Mouse (Mus musculus) urinary bladder, postnatal 14 days (tissue): ENCODE measurements around the gene Pwp2.

Experiments used
- DNase-seq: peaks from one replicate; pipeline ENCODE4 v3.0.0; 2021; ENCODE audit warnings: low spot score

Gene Pwp2

DNA sequence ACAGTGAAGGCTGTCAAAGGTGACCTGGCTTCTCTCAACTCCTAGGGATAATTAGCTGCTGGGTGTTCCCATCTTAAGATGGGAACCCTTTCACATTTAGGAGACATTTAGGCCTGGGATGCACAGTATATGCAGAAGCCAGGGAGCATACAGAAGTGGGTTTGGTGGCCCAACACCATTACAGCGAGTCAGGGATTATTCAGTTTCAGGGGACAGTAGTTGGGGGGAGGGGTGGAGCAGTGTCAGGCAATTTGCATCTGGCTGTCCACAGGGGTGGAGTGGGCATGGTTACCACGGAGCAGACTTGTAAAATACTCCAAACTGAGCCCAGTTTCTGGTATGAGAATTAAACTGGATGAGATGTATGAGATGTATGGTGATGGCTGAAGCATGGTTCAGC lies 14.5 kb downstream of the Pwp2 start:
- DNase-seq = no peak

DNA sequence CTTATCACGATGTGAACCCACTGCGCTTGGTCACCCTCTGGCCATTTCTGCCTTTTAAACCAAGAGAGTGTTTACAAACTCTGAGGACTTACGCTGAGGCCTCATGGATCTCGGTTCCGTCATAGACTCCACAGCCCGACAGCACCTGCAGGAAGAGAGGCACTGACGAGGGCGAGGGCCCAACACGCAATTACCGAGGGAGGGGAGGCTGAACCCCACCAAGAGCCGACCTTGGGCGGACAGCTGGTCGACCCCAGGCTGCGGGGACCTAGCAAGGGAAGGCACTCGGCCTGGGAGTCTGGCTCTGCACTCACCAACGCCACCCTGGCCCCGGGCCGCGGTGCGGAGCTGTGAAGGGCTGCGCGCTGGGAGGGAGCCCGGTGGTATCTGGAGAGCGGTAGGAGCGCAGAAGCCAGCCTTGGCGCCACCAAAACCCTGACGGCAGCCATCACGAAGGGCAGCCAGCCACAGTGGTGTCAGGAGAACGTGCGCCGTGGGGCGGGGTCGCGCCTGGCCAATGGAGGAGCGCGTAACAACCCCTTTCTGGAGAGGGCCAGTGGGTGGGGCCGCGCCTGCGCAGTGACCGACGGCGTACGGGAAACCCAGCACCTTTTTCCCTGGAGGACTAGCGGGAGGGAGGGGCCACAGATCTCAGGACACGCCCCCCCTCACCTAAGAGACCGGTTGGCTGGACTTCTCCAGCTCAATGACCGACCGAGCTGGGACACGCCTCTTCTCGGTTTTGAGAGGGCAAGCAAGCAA lies 15.5 kb downstream of the Pwp2 start, which contains the start of gene D10Jhu81e:
Gene D10Jhu81e (minus strand): TSS at position 502 of the 762 bp plus-strand sequence.
- DNase-seq = peak; percentile 100

DNA sequence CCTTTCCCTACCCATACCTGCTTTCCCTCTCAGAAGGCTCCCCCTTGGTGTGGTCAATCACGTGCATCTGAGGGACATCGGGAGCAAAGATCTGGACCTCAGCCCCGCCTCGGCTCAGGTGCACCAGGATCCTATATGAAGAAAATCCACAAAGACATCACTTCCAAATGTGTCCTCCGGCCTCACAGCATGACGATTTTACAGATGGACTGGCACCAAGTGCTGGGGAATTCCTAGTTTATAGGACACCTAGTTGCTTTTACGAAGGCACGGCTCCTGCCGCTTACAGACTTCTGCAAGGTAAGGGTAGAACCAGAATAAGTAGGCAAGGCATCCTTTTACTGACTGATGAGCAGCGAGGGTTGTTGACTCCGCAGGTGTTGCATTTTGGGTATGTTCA lies 16.2 kb downstream of the Pwp2 start:
- no peak for DNase-seq

DNA sequence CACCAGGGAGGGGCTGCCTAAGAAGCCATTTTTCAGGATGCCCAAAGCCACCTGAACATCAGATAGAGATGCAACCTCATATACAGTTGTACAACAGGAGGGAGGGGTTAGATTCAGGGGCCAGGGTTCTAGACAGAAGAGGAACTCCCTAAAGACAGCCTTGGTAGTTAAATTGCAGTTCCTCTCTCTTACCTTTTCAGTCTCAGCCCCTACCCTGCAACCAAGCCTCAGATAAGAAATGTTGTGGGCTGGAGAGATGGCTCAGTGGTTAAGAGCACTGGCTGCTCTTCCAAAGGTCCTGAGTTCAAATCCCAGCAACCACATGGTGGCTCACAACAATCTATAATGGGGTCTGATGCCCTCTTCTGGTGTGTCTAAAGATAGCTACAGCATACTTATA lies 17.2 kb downstream of the Pwp2 start:
- no peak for DNase-seq

DNA sequence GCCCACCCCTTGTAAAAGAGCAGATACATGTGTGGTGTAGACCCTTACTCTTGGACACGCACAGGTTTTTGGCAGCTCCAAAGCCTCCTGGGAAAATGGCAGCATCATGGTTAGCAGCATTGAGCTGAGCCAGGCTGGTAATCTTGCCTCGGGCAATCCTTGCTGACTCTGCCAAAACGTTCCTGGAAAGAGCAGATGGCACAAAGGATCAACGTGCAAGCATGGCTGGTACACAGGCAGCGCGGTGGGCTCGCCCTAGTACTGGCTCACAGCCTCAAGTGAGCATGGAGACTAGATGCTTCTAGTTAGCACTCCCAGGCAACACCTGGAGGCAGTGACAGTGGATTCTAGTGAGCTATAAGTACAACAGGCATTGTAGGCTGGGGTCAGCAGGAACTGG lies 17.6 kb downstream of the Pwp2 start:
- no peak for DNase-seq

DNA sequence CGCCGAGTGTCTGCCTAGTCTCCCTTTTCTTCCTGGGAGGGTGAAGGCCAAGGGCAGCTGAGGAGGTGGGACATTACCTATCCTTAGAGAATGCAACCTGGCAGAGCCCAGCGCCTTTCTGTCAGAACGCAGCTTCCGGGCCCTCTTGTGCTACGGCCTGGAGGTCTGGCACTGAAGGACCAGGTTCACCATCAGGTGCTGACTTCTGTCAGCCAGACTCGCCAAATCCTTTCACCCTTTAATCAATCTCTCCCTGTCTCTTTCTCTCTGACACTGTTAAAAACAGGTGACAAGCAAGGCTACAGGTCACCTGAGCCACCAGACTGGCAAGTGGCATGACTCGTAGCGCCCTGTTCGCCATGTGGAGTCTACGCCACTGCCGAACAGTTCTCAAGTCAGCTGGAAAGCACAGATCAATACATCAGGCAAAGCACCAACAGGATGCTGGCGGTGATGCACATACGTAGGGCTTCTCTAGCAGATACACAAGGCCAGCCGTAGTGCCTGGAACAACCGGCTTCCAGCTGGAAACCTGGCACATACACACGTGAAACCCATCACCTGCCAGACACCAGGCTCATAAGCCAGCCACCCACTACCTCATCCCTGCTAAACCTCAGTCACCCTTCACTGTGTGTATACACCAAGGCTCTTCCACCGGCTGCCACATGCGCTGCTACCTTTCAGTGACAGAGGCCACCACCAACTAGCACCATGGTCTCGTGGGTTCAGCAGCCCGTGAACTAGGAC lies 19.5 kb downstream of the Pwp2 start:
- no peak for DNase-seq

DNA sequence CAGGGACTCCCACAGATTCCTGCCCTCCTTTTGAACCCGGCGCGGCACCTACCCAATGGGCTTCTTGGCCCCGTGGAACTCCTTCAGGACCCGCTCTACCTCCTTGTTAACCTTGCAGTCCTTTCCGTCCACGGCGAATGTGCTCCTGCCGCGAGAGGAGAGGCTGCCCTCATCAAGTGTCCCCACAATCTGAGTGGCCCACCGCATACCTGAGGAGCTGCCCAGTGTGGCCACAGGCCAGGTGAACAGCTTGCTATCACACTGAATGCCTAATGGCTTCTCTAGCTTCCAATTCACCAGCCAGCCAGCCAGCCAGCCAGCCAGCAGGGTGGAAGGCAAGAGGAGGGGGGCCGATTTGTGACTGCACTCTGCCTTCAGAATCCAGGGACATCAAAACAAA lies 20.2 kb downstream of the Pwp2 start:
- DNase-seq = no peak

DNA sequence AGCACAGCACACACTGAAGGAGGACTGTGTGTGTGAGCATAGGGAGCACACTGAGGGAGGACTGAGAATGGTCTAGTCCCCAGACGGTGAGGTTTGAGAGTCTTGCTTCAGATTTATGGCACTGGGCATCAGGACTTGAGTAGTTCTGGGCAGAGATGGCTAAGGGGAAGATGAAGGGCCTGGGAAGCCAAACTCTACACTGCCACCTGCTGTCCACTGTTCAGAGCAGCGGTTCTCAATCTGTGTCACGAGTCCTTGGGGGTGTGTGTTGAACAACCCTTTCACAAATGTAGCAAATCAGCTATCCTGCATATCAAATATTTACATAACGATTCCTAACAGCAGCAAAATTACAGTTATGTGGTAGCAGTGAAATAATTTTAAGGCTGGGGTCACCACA lies 21.0 kb downstream of the Pwp2 start:
- DNase-seq = peak; percentile 73

DNA sequence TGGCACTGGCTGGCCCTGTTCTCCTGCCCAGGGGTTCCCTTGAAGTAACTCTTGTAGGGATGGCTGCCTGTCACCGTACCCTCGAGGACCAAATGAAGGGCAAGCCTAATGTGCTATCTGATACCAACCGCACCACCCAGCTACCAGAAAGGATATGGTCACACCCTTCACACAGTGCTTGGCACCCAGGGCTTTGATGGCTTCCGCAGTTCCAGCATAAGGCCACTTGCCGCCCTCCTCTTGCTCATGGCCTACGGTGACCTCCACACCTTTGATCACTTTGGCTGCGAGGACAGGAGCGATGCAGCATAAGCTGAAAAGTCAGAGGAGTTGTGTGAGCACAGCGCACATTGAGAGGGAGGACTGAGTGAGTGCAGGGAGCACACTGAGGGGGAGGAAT lies 21.7 kb downstream of the Pwp2 start:
- DNase-seq = no peak

DNA sequence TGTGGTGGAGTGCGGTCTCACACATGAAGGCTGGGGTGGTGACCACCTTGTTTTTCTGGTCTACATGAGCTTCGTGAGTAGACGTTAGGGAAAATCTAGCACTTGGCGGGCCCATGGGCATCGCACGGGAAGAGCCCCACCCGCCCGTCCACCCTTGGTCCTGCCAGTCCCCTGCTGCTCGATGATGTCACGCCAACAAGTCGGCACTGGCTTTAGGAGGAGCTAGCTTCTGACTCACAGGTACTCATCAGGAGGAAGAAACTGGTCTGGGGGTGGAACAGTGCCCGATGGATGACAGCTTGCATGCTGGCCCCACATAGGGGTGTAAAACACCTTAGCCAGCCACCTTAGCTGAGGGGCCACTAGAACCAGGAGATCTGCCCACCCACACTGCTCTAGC lies 22.3 kb downstream of the Pwp2 start:
- DNase-seq = peak; percentile 75

DNA sequence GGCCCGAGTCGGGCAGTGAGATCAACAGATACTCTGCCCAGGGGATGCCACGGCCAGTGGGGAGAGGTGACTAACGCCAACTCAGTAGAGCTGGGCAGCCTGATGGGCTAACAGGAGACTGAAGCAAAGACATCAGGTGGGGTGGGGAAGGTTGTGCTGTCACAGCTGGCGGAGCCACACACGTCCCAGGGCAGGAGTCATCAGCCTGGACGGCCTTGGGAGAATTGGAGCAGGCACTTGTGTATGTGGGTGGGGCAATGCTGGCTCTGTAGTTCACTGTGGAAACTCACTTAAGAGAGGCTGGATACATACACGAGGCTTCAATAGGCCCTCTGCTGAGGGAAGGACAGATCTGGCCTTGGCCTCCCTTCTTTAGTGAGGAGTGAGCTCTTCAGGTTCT lies 23.9 kb downstream of the Pwp2 start:
- DNase-seq = no peak

DNA sequence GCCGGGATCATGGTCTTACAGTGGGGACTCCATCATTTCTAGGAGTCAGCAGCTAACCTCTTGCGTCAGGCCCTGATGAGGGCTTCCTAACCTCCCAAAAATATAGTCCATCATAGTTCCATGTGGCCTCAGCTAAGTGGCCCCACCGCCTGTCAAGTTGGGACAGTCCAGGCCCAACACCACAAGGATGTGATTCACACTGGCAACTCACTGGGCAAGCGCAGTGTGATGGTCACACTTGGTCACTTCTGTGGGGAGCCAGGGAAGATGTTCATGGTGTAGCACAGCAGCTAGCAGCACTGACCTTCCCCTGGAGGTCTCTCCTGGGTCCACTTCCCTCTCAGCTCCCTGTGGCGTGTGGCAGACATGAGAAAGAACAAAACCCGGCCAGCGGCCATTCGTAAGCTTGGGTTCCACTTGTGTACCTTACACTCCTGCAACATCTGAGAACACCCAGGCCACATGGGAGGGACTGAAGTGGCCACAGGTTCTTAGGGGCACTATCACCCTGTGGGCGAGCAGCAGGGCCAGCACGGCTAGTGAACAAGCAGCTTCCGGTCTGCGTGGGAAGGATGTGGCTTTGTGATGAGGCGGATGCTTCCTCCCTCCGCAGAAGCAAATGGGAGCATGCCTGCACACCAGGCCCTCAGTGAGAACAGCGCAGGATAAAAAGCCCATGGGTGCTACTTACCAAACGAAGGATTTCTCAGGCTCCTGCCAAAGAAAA lies 24.4 kb downstream of the Pwp2 start:
- DNase-seq = no peak

DNA sequence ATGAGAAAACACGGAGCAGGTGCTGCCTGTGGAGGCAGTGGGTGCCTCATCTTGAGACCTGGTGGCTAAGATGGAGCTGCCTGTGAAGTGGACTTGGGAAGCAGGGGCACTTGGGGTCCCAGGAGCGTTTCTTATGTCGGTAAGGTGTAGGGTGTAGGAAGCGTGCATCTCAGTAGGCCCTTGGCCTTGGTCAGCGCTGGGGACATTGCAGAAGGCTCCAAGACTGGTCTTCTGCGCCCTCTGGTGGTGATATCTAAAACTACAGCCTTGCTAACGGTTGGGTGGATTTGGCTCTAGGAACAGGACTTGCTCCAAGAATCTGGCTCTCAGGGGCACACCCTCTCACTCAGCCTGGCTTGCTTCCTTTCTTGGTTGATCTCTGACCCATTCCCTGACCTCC lies 25.0 kb downstream of the Pwp2 start:
- peak; percentile 91 for DNase-seq

DNA sequence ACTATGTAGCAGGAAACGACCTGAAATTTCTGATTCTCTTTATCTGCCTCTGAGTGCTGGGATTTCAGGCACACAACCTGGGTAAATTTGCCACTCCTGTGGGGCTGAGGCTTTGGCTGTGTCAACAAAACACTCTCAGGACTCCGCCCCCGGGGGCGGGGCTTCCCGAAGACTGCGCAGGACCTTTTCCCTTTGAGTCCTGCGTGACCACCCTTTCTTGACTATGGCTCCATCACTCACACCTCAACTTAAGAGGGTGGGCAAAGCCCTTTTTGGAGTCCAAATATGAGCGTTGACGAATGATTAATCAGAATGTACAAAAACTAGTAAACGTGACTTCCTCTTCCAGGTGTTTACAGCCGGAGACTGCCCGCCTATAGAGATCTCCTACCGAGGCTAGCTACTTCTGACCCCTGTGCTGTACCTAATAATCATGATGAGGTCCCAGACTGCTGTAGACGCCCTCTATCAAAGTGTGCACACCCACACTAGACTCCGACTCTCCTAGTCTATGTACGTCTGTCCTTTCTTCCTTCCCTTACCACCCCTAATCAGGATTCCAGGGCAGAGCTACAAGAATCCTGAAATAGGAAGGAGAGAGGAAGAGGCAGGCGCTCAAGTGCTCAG lies 25.6 kb downstream of the Pwp2 start:
- DNase-seq = peak; percentile 84

DNA sequence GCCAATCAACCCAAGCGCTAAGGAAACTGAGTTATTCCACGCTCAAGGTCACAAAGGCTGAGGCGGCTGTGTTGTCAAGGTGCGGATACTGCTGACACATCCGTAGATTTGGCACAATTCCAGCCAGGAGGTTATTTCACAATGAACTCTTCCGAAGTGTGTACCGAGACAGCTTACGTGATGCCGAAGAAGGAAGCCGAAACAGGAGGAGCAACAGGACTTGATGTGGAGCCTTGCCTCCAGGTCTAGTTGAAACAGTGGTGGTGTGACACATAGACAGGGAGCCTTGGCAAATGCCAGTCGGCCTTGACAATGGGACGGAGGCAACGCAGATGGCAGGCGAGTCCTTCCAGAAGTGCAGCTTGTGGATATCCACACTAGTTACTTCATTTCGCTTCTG lies 26.9 kb downstream of the Pwp2 start:
- no peak for DNase-seq

DNA sequence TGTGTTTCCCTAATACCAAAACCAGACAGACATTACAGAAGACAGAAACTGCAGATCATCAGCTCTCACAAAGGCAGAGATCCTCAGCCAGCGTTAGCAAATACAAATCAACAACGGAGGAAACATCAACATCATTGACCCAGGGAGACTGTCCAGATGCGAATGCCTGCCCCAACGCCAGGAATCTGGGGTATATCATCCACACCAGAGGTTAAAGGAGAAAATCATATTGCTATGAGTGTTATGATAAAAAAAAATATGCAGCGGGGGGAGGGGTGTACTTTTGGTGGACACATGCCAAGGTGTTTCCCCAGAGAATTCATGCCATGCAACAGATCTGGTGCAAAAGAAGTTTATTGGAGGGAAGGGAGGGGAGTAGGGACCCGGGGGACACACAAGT lies 28.0 kb downstream of the Pwp2 start:
- DNase-seq = no peak

DNA sequence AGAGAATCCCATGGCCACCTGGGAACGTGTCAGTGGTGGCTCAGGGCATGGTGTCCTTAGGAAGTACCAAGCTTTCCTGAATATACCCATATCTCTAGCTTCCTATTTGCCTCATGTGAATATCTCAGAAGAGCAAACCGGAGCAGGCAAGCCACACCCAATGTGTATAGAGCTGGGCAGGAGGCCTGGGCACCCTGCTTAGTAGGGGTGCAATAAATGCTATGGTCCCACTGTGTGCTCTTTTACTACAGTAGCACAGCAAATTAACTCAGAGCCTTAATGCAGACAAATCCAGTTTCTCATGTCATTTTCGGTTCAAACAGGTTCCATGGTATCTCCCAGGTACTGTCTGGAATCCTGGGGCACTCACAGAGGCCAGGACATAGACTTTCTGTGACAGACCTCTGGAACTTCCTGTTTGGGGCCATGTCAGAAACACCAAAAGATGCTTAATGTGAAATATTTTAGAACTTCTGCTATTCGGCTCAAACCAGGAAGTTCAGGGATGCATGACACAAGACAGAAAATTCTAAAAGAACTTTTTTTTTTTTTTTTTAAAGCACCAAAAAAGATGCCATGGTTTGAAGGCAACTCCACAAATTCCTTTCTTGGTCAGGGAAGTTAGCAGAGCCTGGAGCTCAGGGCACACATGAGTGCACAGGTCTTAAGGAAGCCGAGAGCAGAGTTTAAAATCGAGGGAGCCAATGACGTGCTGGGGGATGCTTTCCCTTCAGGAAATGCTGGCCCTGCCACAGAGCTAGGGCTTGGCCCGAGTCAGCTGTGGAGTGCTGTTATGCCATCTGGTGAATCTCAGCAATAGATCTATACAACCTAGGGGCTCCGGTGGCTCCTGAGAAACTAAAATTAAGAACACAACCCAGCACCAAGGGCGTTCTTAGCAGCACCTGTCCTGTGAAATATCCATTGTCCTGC lies 35.8 kb downstream of the Pwp2 start:
- no peak for DNase-seq

DNA sequence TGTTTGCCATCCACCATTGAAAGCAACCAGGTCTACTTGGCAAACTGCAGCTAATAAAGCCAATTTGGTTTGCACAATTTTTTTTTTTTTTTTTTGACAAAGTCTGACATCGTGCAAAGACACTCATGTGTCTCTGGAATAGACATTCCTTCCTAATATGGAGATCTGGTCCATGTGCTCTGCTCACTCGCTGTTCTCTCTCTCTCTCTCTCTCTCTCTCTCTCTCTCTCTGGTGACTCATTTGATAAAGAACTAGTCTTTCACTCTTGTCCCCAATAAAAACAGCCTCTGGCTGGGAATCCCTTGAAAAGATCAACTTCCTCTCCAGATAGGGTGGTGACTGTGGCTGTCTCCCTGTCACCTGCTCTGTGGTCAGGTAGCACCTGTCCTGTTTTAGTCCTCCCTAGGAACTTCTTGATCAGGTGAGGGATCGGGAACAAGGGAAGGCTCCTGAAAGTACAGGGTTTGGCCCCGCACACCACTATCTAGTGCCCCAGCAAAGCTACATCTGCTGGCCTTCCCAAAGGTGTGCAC lies 37.0 kb downstream of the Pwp2 start:
- no peak for DNase-seq

DNA sequence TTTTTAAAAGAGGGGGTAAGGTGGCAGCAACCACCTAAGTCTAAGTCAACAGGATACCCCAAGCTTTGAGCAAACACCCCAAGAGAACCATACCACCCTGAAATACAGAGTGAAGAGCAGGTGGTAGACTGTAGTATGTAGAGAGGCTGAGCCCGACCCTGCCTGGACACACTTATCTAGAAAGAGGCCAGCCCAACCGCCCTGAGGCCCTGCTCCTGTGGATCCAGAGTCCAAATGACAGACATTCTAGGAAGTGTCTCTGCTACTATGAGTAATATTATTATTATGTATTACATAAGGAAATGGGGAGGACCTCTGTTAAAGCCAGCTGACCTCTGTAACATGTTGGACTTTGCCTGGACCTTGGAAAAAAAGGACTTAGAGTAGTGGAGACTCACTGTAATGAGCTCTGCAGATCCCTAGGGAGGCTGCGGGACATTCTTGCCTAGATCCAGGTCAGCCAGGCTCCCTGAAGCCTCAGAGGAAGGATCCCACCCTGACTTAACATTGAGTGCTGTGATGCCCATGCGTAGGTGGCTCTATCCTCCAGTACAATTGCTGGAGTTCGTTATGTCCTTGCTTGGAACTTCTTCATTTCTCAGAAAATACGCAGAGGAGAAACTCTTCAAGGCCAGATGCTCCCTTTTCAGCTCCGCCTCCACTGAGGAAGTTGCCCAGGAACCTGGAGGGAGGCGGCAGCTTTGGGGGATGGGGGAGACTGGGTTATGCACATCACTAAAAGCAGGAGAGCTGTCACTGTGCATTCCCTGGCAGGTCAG lies 41.0 kb downstream of the Pwp2 start:
- no peak for DNase-seq

DNA sequence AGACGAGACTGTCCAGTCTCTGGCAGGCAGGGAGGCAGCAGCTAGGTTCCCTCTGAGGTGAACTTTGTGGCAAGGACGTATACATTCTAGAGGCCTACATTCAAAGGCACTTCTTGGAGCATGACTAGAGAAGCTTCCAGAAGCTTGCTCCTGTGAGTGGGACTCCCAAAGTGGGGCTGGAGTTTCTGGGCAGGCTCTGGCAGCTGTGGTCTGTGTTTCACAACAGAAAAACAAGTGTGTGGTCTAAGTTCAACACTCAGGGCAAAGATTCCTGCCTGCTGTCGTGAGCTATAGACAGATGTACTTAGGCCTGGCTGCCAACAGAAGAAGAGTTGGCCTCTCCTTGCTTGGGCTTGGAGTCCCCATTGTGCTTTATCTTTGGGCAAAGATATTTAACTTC lies 44.1 kb downstream of the Pwp2 start:
- DNase-seq = no peak
